Comparison of ENCODE assay signal across 8 mouse cellular contexts in genomic region chr2:27934269-27934668, GRCm38 (mm10). TPM values are rescaled to one million over a fixed set of nuclear protein-coding genes. Genes with fewer than 3 reads are reported as not detected.
DNase-seq lines count a peak whose midpoint lies in the region; ATAC-seq lines count a peak whose summit lies in the region.

No protein-coding gene starts in this region.

- peak overlapping the region; percentile 59 for H3K4me2 ChIP-seq in heart, embryonic 13.5 days
- H3K4me2 ChIP-seq in neural tube, embryonic 15.5 days = no peak overlapping the region

- 6% methylated on average over 11 of the region's 11 CpGs for WGBS in heart, embryonic 13.5 days
- 47% methylated on average over 11 of the region's 11 CpGs for WGBS in neural tube, embryonic 15.5 days

- H3K4me1 ChIP-seq in heart, embryonic 13.5 days = peaks cover 70% of the 10 kb centered on the region
- peaks cover 33% of the 10 kb centered on the region for H3K4me1 ChIP-seq in neural tube, embryonic 15.5 days

- peaks cover 33% of the 10 kb centered on the region for H3K36me3 ChIP-seq in heart, embryonic 13.5 days
- H3K36me3 ChIP-seq in neural tube, embryonic 15.5 days = no peaks in the 10 kb centered on the region

- no peak overlapping the region for H3K4me3 ChIP-seq in heart, embryonic 13.5 days
- no peak overlapping the region for H3K4me3 ChIP-seq in neural tube, embryonic 15.5 days (replicated peaks)

- no peaks in the 10 kb centered on the region for H3K27me3 ChIP-seq in heart, embryonic 13.5 days (replicated peaks)
- H3K27me3 ChIP-seq in neural tube, embryonic 15.5 days (replicated peaks) = peaks cover 3% of the 10 kb centered on the region; the same call in 1 of the 2 replicates

- peak; percentile 26 to 60 for DNase-seq in urinary bladder, adult 18-20 months (ENCODE audit: low spot score in 2 of 2)
- no peak for DNase-seq in urinary bladder, adult 2 months (ENCODE audit: low spot score)
- DNase-seq in kidney, postnatal 14 days = peak; percentile 82
- DNase-seq in spleen, postnatal 14 days (ENCODE audit: low spot score in 2 of 2) = no peak
- no peak for DNase-seq in thymus, postnatal 0 days (ENCODE audit: low spot score)
- no peak for DNase-seq in spleen, postnatal 36 days (ENCODE audit: low spot score in 2 of 2)

- H3K27ac ChIP-seq in heart, embryonic 13.5 days (replicated peaks) = peak overlapping the region; percentile 96
- 0 out of 2 replicates have a peak overlapping the region, but pooled peaks have one; percentile 18 for H3K27ac ChIP-seq in neural tube, embryonic 15.5 days (replicated peaks)

- H3K9ac ChIP-seq in heart, embryonic 13.5 days = peak overlapping the region; percentile 74
- H3K9ac ChIP-seq in neural tube, embryonic 15.5 days (replicated peaks) = no peak overlapping the region

- H3K9me3 ChIP-seq in heart, embryonic 13.5 days = no peaks in the 10 kb centered on the region
- H3K9me3 ChIP-seq in neural tube, embryonic 15.5 days (replicated peaks) = no peaks in the 10 kb centered on the region

- ATAC-seq in heart, embryonic 13.5 days (ENCODE audit: extremely low read depth, insufficient number of reproducible peaks, low FRiP score, low TSS enrichment) = no peak
- no peak for ATAC-seq in neural tube, embryonic 15.5 days (ENCODE audit: low FRiP score)

RNA-seq across cellular contexts. Expression of gene Col5a1, which starts 48.0 kb away (rescaled TPM):
- polyA plus RNA-seq in urinary bladder, adult 2 months (2012; rRNA removed) = 59.2 and 104 TPM in 2 replicates
- 44.3 and 48.8 TPM in 2 replicates for polyA plus RNA-seq in heart, embryonic 13.5 days (2015; fragmentation: Nextera tagmentation; extraction: Ambion mirVana)
- 21.5 and 29.0 TPM in 2 replicates for polyA plus RNA-seq in neural tube, embryonic 15.5 days (2015; fragmentation: Nextera tagmentation; extraction: Ambion mirVana)
- polyA plus RNA-seq in thymus, postnatal 0 days (2015; fragmentation: Nextera tagmentation; extraction: Ambion mirVana) = 10.5 and 12.2 TPM in 2 replicates

Comparison
In these comparisons a context has a peak if more than half of its experiments do, and no peak if none do; other contexts are left out.
1. DNase-seq: peak in urinary bladder, adult 18-20 months (2 of 2) and kidney, postnatal 14 days (single experiment); none in urinary bladder, adult 2 months (single experiment), spleen, postnatal 14 days (0 of 2), thymus, postnatal 0 days (single experiment) and spleen, postnatal 36 days (0 of 2).